Mouse (Mus musculus) mouse trophoblast stem cell (cell line): ENCODE data around the gene AU021092.

ENCODE experiments used
- in situ Hi-C, 2 experiments: fragments of 300-500 bp; cut with MseI, MboI; formaldehyde crosslinking; loops; 2 replicates in 1 of 2; 3 replicates in 1 of 2; pipeline ENCODE4 v1.15.1; 2025

Gene AU021092

GRCm38 (mm10) chr16:5214126-5214525 lies 8.0 kb downstream of the AU021092 start:
- in situ Hi-C loops, result no loop called here

- in situ Hi-C loops, result no loop called here
Measured at GRCm38 (mm10) chr16:5212150-5212549, 9.9 kb downstream of the AU021092 start.

GRCm38 (mm10) chr16:5210365-5210764 lies 11.7 kb downstream of the AU021092 start:
- in situ Hi-C loops, result no loop called here

GRCm38 (mm10) chr16:5206051-5206450 lies 16.0 kb downstream of the AU021092 start:
- in situ Hi-C loops, result no loop called here

- in situ Hi-C loops, result no loop called here
Measured at GRCm38 (mm10) chr16:5205431-5205970, 16.6 kb downstream of the AU021092 start.

- in situ Hi-C loops, result loop anchor here (5.0 kb wide), 2 partner anchors 33 to 38 kb away; no protein-coding TSS in a partner anchor
Measured at GRCm38 (mm10) chr16:5203668-5204433, 18.2 kb downstream of the AU021092 start, which contains the start of gene Nagpa. Nagpa (minus strand) TSS chr16:5204012.

GRCm38 (mm10) chr16:5203200-5203599 lies 18.9 kb downstream of the AU021092 start:
- in situ Hi-C loops, result loop anchor here (5.0 kb wide), 2 partner anchors 34 to 39 kb away; no protein-coding TSS in a partner anchor

GRCm38 (mm10) chr16:5202681-5203080 lies 19.4 kb downstream of the AU021092 start:
- in situ Hi-C loops, result loop anchor here (5.0 kb wide), 2 partner anchors 35 to 40 kb away; no protein-coding TSS in a partner anchor

GRCm38 (mm10) chr16:5195080-5195479 lies 27.0 kb downstream of the AU021092 start:
- in situ Hi-C loops, result no loop called here

- in situ Hi-C loops, result no loop called here
Measured at GRCm38 (mm10) chr16:5186234-5186633, 35.9 kb downstream of the AU021092 start.

GRCm38 (mm10) chr16:5185691-5186090 lies 36.4 kb downstream of the AU021092 start:
- in situ Hi-C loops, result no loop called here

- in situ Hi-C loops, result no loop called here
Measured at GRCm38 (mm10) chr16:5184956-5185355, 37.1 kb downstream of the AU021092 start.

GRCm38 (mm10) chr16:5184101-5184500 lies 38.0 kb downstream of the AU021092 start:
- in situ Hi-C loops, result no loop called here

GRCm38 (mm10) chr16:5183310-5183975 lies 38.7 kb downstream of the AU021092 start:
- in situ Hi-C loops, result no loop called here

- in situ Hi-C loops, result no loop called here
Measured at GRCm38 (mm10) chr16:5172636-5173035, 49.5 kb downstream of the AU021092 start.

- in situ Hi-C loops, result no loop called here
Measured at GRCm38 (mm10) chr16:5168829-5169228, 53.3 kb downstream of the AU021092 start.

- in situ Hi-C loops, result no loop called here
Measured at GRCm38 (mm10) chr16:5168038-5168437, 54.1 kb downstream of the AU021092 start.

- in situ Hi-C loops, result no loop called here
Measured at GRCm38 (mm10) chr16:5164327-5164726, 57.8 kb downstream of the AU021092 start.
